In the genomic region with DNA sequence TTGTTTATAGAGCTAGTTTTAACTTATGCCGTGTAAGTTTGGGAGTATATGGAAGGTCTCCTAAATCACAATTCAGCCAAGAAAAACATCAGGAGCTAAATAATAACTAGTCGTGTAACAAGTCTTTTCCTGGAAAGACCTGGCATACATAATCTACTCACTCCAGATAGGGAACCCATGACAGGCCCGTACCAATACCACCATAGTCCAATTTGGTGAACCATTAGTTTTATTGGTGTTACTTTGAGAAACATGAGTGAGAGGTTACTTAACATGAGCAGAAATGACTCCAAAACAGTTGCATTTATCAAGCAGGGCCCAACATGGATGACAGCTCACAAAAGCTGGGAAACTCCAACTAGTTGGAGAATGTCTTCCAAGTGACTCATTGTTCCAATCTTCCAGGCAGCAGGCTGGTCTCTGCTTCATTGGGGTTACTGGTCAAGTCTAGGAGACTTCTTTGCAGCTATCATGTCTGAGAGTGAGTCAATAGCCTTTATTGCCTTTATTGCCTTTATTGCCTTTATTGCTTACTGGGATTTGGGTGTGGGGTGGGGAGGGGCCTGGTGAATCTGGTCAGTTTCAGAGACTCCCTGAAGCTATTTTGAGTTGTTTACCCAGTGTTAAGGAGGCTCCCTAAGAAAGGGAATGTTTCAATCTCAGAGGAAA, we compare ENCODE assay signal across 32 mouse cellular contexts. TPM values are rescaled to one million over a fixed set of nuclear protein-coding genes. Genes with fewer than 3 reads are reported as not detected.
A peak's percentile ranks its signal among the peaks of the same experiment; 100 is the strongest.
DNase-seq lines count a peak whose midpoint lies in the region; ATAC-seq and TF ChIP-seq lines count a peak whose summit lies in the region.
"Had no signal": no experiment of that assay in that cellular context is flagged by ENCODE, and none has a peak within 500 bp of the region (broad histone marks: within the 10 kb centered on the region; RNA-seq: fewer than 3 reads in every experiment).

No protein-coding gene starts in this region.

- intact Hi-C loops in heart, adult 2 months (cut with DNase I): no loop called here

- peak; percentile 92 for ATAC-seq in intestine, embryonic 15.5 days
- no peak for ATAC-seq in kidney, embryonic 15.5 days (replicated peaks; ENCODE audit: low FRiP score)
- ATAC-seq: forebrain, embryonic 15.5 days; hindbrain, postnatal 0 days; inflammation-experienced regulatory T-cells, adult 6 months had no signal

- no peaks in the 10 kb centered on the region for H3K27me3 ChIP-seq in intestine, embryonic 15.5 days (replicated peaks)
- H3K27me3 ChIP-seq in heart, adult 2 months (ENCODE audit: control insufficient read depth, insufficient read depth, low read length): no peaks in the 10 kb centered on the region
- no peaks in the 10 kb centered on the region for H3K27me3 ChIP-seq in kidney, embryonic 15.5 days
- H3K27me3 ChIP-seq: CH12.LX; forebrain, embryonic 12.5 days; forebrain, embryonic 15.5 days; heart, embryonic 12.5 days; heart, embryonic 15.5 days had no signal

- DNase-seq in 3T3-L1 (ENCODE audit: low read depth, low spot score): peak; percentile 75
- peak; percentile 64 for DNase-seq in large intestine, adult 2 months (ENCODE audit: low read depth, low spot score)
- no peak for DNase-seq in heart, adult 2 months
- DNase-seq in layer of hippocampus, adult 11-12 months (ENCODE audit: low spot score): no peak
- DNase-seq: adrenal gland, adult 8-10 months; adrenal gland, postnatal 25 days; B cell, adult 2 months; cerebellum, adult 11-12 months; cerebellum, adult 8-10 months; cerebellum, postnatal 14 days; gastrocnemius, postnatal 36 days; heart, postnatal 14 days; heart, postnatal 4 days had no signal

- no peak overlapping the region for H3K4me2 ChIP-seq in intestine, embryonic 15.5 days (replicated peaks)
- H3K4me2 ChIP-seq in kidney, embryonic 15.5 days: no peak overlapping the region
- H3K4me2 ChIP-seq: forebrain, embryonic 12.5 days; forebrain, embryonic 15.5 days; heart, embryonic 12.5 days; heart, embryonic 15.5 days; hindbrain, embryonic 14.5 days had no signal

- H3K4me1 ChIP-seq in embryonic fibroblast, embryonic 13.5 days (ENCODE audit: control insufficient read depth, insufficient read depth, low read length): no peaks in the 10 kb centered on the region
- H3K4me1 ChIP-seq in intestine, embryonic 15.5 days (replicated peaks): no peaks in the 10 kb centered on the region
- no peaks in the 10 kb centered on the region for H3K4me1 ChIP-seq in heart, adult 2 months (ENCODE audit: control insufficient read depth, insufficient read depth, low read length)
- H3K4me1 ChIP-seq in kidney, embryonic 15.5 days: 0 out of 2 replicates have a peak, but pooled peaks cover 4% of the 10 kb centered on the region
- H3K4me1 ChIP-seq: forebrain, embryonic 12.5 days; forebrain, embryonic 15.5 days had no signal

- no peak overlapping the region for H3K4me3 ChIP-seq in embryonic fibroblast, embryonic 13.5 days (ENCODE audit: insufficient read depth, low read length)
- no peak overlapping the region for H3K4me3 ChIP-seq in intestine, embryonic 15.5 days (replicated peaks)
- no peak overlapping the region for H3K4me3 ChIP-seq in heart, adult 2 months
- H3K4me3 ChIP-seq in kidney, embryonic 15.5 days (replicated peaks): no peak overlapping the region
- H3K4me3 ChIP-seq: forebrain, embryonic 12.5 days; forebrain, embryonic 15.5 days; heart, embryonic 12.5 days; heart, embryonic 15.5 days had no signal

- no peaks in the 10 kb centered on the region for H3K36me3 ChIP-seq in intestine, embryonic 15.5 days
- H3K36me3 ChIP-seq in heart, adult 2 months (ENCODE audit: control insufficient read depth, insufficient read depth, low read length): no peaks in the 10 kb centered on the region
- H3K36me3 ChIP-seq in kidney, embryonic 15.5 days: no peaks in the 10 kb centered on the region
- H3K36me3 ChIP-seq: forebrain, embryonic 12.5 days; forebrain, embryonic 15.5 days; G1E; heart, embryonic 12.5 days; heart, embryonic 15.5 days had no signal

- no peak for TF ChIP-seq POLR2A in embryonic fibroblast, embryonic 13.5 days (IDR thresholded peaks at IDR 0.05; ENCODE audit: low read depth, low read length)
- TF ChIP-seq POLR2A in heart, adult 2 months (IDR thresholded peaks at IDR 0.05; ENCODE audit: insufficient read depth, low read depth, low read length): no peak

- no peaks in the 10 kb centered on the region for H3K79me2 ChIP-seq in heart, adult 2 months (replicated peaks; ENCODE audit: control insufficient read depth, insufficient read depth, low read length)

- no peak for TF ChIP-seq EP300 in heart, adult 2 months (IDR thresholded peaks at IDR 0.05; ENCODE audit: insufficient read depth, low read depth, low read length)

- peak overlapping the region; percentile 36; the same call in 1 of the 2 replicates for H3K27ac ChIP-seq in embryonic fibroblast, embryonic 13.5 days (ENCODE audit: insufficient read depth, low read length)
- H3K27ac ChIP-seq in intestine, embryonic 15.5 days: no peak overlapping the region
- no peak overlapping the region for H3K27ac ChIP-seq in heart, adult 2 months
- no peak overlapping the region for H3K27ac ChIP-seq in kidney, embryonic 15.5 days
- H3K27ac ChIP-seq: forebrain, embryonic 12.5 days; forebrain, embryonic 15.5 days; heart, embryonic 15.5 days; hindbrain, embryonic 14.5 days; hindbrain, postnatal 0 days had no signal

- WGBS in intestine, embryonic 15.5 days: 71% methylated on average over 3 of the region's 3 CpGs
- 34% methylated on average over 3 of the region's 3 CpGs for WGBS in large intestine, adult 2 months
- 77% methylated on average over 3 of the region's 3 CpGs for WGBS in heart, adult 2 months
- 70% methylated on average over 3 of the region's 3 CpGs for WGBS in kidney, embryonic 15.5 days

- H3K9ac ChIP-seq in intestine, embryonic 15.5 days: no peak overlapping the region
- H3K9ac ChIP-seq in heart, adult 2 months (ENCODE audit: low read depth, low read length): no peak overlapping the region
- no peak overlapping the region for H3K9ac ChIP-seq in kidney, embryonic 15.5 days
- H3K9ac ChIP-seq: forebrain, embryonic 12.5 days; forebrain, embryonic 15.5 days; heart, embryonic 12.5 days; heart, embryonic 15.5 days; hindbrain, embryonic 14.5 days had no signal

- TF ChIP-seq CTCF in embryonic fibroblast, embryonic 13.5 days (IDR thresholded peaks at IDR 0.05; ENCODE audit: borderline replicate concordance, insufficient read depth, low read length): no peak
- TF ChIP-seq CTCF in heart, adult 2 months (IDR thresholded peaks at IDR 0.05): no peak

- no peaks in the 10 kb centered on the region for H3K9me3 ChIP-seq in intestine, embryonic 15.5 days
- H3K9me3 ChIP-seq in kidney, embryonic 15.5 days (replicated peaks): no peaks in the 10 kb centered on the region
- H3K9me3 ChIP-seq: forebrain, embryonic 12.5 days; forebrain, embryonic 15.5 days; G1E; heart, embryonic 12.5 days; heart, embryonic 15.5 days had no signal

RNA-seq across cellular contexts. Expression of gene Rdh14, which starts 20.1 kb away (rescaled TPM):
- 15.4 and 18.8 TPM in 2 replicates for polyA plus RNA-seq in embryonic fibroblast, embryonic 13.5 days (2011; ENCODE audit: insufficient read length, low read depth, missing spikeins)
- 43.5 and 43.9 TPM in 2 replicates for polyA plus RNA-seq in intestine, embryonic 15.5 days (2015; fragmentation: Nextera tagmentation; extraction: Ambion mirVana)
- 10.4 and 13.7 TPM in 2 replicates for polyA plus RNA-seq in large intestine, adult 2 months (2012; rRNA removed)
- 10 to 100 TPM; 51.5 to 58.7 TPM for total RNA-seq in heart, adult 2 months (2021)
- 25.4 and 36.6 TPM in 2 replicates for polyA plus RNA-seq in heart, adult 2 months (2012; rRNA removed)
- 36.1 and 36.5 TPM in 2 replicates for polyA plus RNA-seq in kidney, embryonic 15.5 days (2015; fragmentation: Nextera tagmentation; extraction: Ambion mirVana)

RNA-seq across cellular contexts. Expression of gene Nt5c1b, which starts 40.9 kb away (rescaled TPM):
- not detected in 2 replicates for polyA plus RNA-seq in embryonic fibroblast, embryonic 13.5 days (2011; ENCODE audit: insufficient read length, low read depth, missing spikeins)
- 0.16 TPM in 1 of 2 replicates, not detected in the other for polyA plus RNA-seq in intestine, embryonic 15.5 days (2015; fragmentation: Nextera tagmentation; extraction: Ambion mirVana)
- not detected in 2 replicates for polyA plus RNA-seq in large intestine, adult 2 months (2012; rRNA removed)
- total RNA-seq in heart, adult 2 months (2021): not detected
- 0.12 and 0.18 TPM in 2 replicates for polyA plus RNA-seq in heart, adult 2 months (2012; rRNA removed)
- polyA plus RNA-seq in kidney, embryonic 15.5 days (2015; fragmentation: Nextera tagmentation; extraction: Ambion mirVana): 0.12 TPM in 1 of 2 replicates, not detected in the other
- total RNA-seq: adrenal gland, adult 8-10 months; adrenal gland, postnatal 25 days; CH12.LX; gastrocnemius, adult 8-10 months; gastrocnemius, postnatal 36 days; granulocyte monocyte progenitor cell, adult 5-6 weeks; heart, adult 8-10 months; heart, postnatal 14 days; heart, postnatal 4 days; hindbrain, postnatal 0 days had no signal
- polyA plus RNA-seq: brain, embryonic 14.5 days; embryonic facial prominence, embryonic 11.5 days; embryonic facial prominence, embryonic 14.5 days; forebrain, embryonic 12.5 days; forebrain, embryonic 15.5 days; G1E; heart, embryonic 12.5 days; heart, embryonic 15.5 days; hindbrain, embryonic 11.5 days; hindbrain, embryonic 14.5 days; hindbrain, postnatal 0 days; inflammation-experienced regulatory T-cells, adult 6 months had no signal

Comparison
In these comparisons a context has a peak if more than half of its experiments do, and no peak if none do; other contexts are left out.
1. DNase-seq: peak in 3T3-L1 (single experiment) and large intestine, adult 2 months (single experiment); none in heart, adult 2 months (0 of 2) and layer of hippocampus, adult 11-12 months (single experiment).